Mouse (Mus musculus) midbrain, embryonic 13.5 days (tissue): ENCODE measurements at regions not wholly inside any gene's neighbourhood (a gene's known extent, or its start where the extent isn't known, plus 50 kb on each side); places are given as distances from the start of the nearest gene placed in this dataset.
A peak's percentile ranks its signal among the peaks of the same experiment; 100 is the strongest.

Experiments
- ATAC-seq: fragments of 200-750 bp; cut with Nextera tagmentation; 2 replicates; pipeline ENCODE4 v1.8.0; 2017; ENCODE audit warnings: mild to moderate bottlenecking, moderate TSS enrichment, moderate library complexity
- H3K27ac ChIP-seq: fragments of 300-500 bp; sonication (generic); 2 replicates; pipeline ENCODE4 v1.5.1; 2015; ENCODE audit warnings: inconsistent platforms, mild to moderate bottlenecking, moderate library complexity
- H3K27me3 ChIP-seq: fragments of 300-500 bp; sonication (generic); 2 replicates; pipeline ENCODE4 v1.6.1; 2015; ENCODE audit warnings: mild to moderate bottlenecking, inconsistent platforms
- H3K36me3 ChIP-seq: fragments of 300-500 bp; sonication (generic); 2 replicates; pipeline ENCODE4 v1.6.1; 2015; ENCODE audit warnings: mild to moderate bottlenecking, inconsistent platforms
- H3K4me1 ChIP-seq: fragments of 300-500 bp; sonication (generic); replicated peaks from 2 replicates; pipeline ENCODE4 v1.6.1; 2015; ENCODE audit warnings: inconsistent platforms
- H3K4me2 ChIP-seq: fragments of 300-500 bp; sonication (generic); replicated peaks from 2 replicates; pipeline ENCODE4 v1.6.1; 2015; ENCODE audit warnings: moderate library complexity, mild to moderate bottlenecking, inconsistent platforms
- H3K4me3 ChIP-seq: fragments of 300-500 bp; sonication (generic); replicated peaks from 2 replicates; pipeline ENCODE4 v1.5.1; 2015; ENCODE audit warnings: mild to moderate bottlenecking, inconsistent platforms
- H3K9ac ChIP-seq: fragments of 300-500 bp; sonication (generic); replicated peaks from 2 replicates; pipeline ENCODE4 v1.6.1; 2015; ENCODE audit warnings: mild to moderate bottlenecking, inconsistent platforms
- H3K9me3 ChIP-seq: fragments of 300-500 bp; sonication (generic); 2 replicates; pipeline ENCODE4 v1.6.1; 2016; ENCODE audit warnings: mild to moderate bottlenecking, inconsistent platforms
- WGBS: fragments of 180-500 bp; shearing (Covaris S2); methylation state at CpG from one replicate; pipeline ENCODE4 v1.1.7; 2015; 5-methylcytosine and 5-hydroxymethylcytosine counted together

DNA sequence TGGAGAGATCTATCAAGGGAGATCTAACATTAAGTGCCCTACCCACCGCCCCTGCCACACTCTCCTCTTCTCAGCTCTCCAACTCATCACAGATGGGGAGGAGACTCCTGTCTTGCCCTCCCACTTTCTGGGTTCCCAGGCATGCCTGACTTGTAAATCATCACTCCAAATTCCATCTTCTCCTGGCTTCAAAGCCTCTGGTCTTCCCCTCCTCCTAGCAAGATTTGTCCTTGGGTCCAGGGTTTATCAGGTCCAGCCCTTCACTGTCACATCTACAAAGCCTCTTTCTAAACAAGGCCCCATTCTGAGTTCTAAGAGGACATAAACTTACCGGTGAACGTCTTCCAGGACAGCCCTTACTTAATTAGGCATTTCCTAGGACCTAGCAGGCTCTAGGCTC lies 73.3 kb upstream of the Col5a1 start:
- peaks cover 3% of the 10 kb centered on the region; the same call in 1 of the 2 replicates for H3K9me3 ChIP-seq
- no peaks in the 10 kb centered on the region for H3K27me3 ChIP-seq
- no peak overlapping the region for H3K4me2 ChIP-seq
- H3K27ac ChIP-seq, result no peak overlapping the region
- H3K4me3 ChIP-seq, result no peak overlapping the region
- ATAC-seq, result no peak
- no peak overlapping the region for H3K9ac ChIP-seq
- 82% methylated on average over 3 of the region's 3 CpGs for WGBS
- peaks cover 3% of the 10 kb centered on the region; the same call in 1 of the 2 replicates for H3K4me1 ChIP-seq
- no peaks in the 10 kb centered on the region for H3K36me3 ChIP-seq

DNA sequence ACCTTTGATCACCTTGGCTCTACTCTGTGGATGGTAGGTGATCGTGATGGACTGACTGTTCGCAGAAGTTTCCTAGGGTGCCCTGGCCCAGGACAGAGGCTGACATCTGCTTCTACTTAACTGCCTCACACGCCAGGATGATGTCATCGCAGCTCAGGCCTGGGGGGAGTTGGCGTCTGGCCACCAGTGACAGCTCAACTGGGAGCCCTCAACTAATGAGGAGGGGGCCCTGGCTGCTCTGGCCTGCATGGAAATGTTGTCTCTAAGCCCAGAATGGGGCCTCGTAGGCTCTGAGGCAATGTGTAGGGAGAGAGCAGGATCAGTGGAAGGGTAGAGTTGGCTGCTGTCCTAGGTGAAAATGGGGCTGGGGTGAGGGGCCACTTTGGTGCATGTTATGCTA lies 72.9 kb upstream of the Col5a1 start:
- H3K27ac ChIP-seq, result no peak overlapping the region
- no peaks in the 10 kb centered on the region for H3K27me3 ChIP-seq
- peaks cover 3% of the 10 kb centered on the region; the same call in 1 of the 2 replicates for H3K4me1 ChIP-seq
- WGBS, result 83% methylated on average over 6 of the region's 6 CpGs
- no peak overlapping the region for H3K4me2 ChIP-seq
- no peaks in the 10 kb centered on the region for H3K36me3 ChIP-seq
- no peak overlapping the region for H3K9ac ChIP-seq
- ATAC-seq, result no peak
- H3K4me3 ChIP-seq, result no peak overlapping the region
- no peaks in the 10 kb centered on the region for H3K9me3 ChIP-seq

DNA sequence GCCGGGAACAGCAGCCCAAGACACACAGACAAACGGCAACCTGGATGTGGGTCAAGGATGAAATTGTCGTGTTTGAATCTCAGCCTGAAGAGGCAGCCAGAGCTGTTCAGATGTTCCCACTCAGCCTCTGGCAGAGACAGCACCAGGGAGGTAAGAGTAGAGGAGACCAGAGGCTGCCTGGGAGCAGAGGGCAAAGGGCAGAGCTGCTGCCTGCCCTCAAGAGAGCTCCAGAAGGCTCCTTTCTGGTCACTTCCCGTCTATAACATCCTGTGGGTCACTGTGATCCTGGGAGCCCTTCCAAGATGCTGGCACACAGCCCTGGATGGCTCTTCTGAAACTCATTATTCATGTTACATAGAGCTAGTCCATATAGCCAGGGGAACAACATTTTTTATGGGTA lies 67.6 kb upstream of the Col5a1 start:
- Histone ChIP-seq H3K9ac (no peak overlapping the region), H3K27me3 (no peaks in the 10 kb centered on the region), H3K36me3 (no peaks in the 10 kb centered on the region), H3K9me3 (no peaks in the 10 kb centered on the region; the same call in 1 of the 2 replicates), H3K4me1 (0 out of 2 replicates have a peak, but pooled peaks cover 3% of the 10 kb centered on the region), H3K4me2 (no peak overlapping the region), H3K27ac (no peak overlapping the region), H3K4me3 (no peak overlapping the region)
- WGBS, result 52% methylated on average over 4 of the region's 4 CpGs
- no peak for ATAC-seq

DNA sequence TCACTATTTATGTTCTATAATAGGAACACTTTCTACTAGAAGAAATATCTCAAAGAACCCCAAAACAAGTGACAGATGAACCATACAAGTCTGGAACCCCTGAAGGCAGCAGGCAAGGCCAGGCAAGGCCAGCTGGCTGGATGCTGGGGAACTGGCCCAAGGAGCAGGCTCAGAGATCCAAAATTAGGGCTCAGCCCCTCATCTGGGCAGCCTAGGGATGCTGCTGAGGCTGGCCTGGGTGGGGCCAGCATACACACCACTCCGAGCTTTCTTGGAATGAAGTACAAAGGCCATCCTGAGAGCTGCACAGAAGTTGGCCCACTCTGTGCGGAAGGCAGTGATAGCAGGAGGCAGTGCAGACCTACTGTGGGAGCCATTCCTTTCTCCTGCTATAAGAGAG lies 59.4 kb upstream of the Col5a1 start:
- Histone ChIP-seq H3K36me3 (no peaks in the 10 kb centered on the region), H3K4me1 (no peaks in the 10 kb centered on the region), H3K27me3 (no peaks in the 10 kb centered on the region), H3K9me3 (no peaks in the 10 kb centered on the region; the same call in 1 of the 2 replicates), H3K4me2 (no peak overlapping the region), H3K9ac (no peak overlapping the region), H3K27ac (no peak overlapping the region), H3K4me3 (no peak overlapping the region)
- WGBS, result 87% methylated on average over 2 of the region's 2 CpGs
- no peak for ATAC-seq

DNA sequence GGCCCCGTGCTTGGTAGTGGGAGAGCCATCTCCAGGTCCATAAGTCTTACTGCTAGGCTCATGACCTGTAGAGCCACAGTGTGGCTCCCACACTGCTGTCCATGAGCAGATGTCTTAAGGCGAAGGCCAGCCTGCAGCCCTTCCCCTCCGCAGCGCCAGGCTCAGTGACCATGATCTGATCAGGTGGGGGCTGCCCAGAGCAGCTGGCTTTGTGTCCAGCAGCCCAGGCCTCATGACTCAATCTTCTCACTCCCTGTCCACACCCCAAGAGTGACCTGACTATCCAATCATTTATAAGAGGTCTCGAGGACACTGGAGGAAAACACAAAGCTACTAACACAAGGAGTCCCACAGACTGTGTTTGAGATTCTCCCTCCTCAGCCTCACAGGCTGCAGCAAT lies 58.6 kb upstream of the Col5a1 start:
- no peak overlapping the region for H3K4me2 ChIP-seq
- H3K27ac ChIP-seq, result no peak overlapping the region
- H3K9me3 ChIP-seq, result no peaks in the 10 kb centered on the region
- no peaks in the 10 kb centered on the region for H3K27me3 ChIP-seq
- H3K4me3 ChIP-seq, result no peak overlapping the region
- no peak overlapping the region for H3K9ac ChIP-seq
- 92% methylated on average over 5 of the region's 5 CpGs for WGBS
- H3K4me1 ChIP-seq, result no peaks in the 10 kb centered on the region
- H3K36me3 ChIP-seq, result no peaks in the 10 kb centered on the region
- ATAC-seq, result no peak

DNA sequence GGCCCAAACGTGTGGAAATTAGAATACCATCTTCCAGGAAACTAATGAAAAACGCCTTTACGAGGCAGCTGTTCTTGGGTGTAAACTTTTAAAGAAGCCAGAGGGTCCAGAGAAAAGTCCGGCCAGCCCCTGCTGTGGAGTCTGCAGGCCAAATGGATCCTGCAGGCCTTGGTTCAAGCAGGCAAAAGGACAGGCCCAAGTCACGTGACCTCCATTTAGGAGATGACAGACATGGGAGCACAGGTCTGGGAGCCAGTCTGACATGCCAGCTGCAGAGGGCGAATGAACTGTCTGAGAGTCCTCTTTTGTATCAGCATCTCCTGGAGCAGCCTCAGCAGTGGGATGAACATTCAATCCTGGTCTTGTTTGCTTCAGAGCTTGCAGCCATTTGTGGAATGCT lies 58.0 kb upstream of the Col5a1 start:
- 80% methylated on average over 6 of the region's 6 CpGs for WGBS

DNA sequence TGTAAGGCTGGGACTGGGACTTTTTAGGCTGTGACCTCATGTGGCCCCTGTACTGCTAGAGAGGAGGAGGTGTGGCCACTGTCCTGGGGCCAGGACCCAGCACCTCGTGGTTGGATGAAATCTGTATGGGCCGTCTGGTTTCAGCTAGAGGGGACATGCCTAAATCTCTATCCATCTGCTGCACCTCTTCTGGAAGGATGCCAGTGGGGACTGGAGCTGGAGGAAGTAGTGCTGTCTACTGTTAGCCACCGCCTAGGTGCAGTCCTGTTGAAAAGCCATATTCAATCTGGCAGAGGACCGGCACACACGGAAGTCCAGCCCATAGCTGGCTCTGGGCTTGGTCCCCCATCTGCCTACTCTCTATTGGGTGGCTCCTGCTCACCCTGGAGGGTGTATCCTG lies 56.7 kb upstream of the Col5a1 start:
- Histone ChIP-seq H3K36me3 (no peaks in the 10 kb centered on the region), H3K27ac (no peak overlapping the region), H3K9ac (no peak overlapping the region), H3K4me2 (no peak overlapping the region), H3K27me3 (no peaks in the 10 kb centered on the region), H3K4me3 (no peak overlapping the region), H3K9me3 (no peaks in the 10 kb centered on the region), H3K4me1 (no peaks in the 10 kb centered on the region)
- 82% methylated on average over 5 of the region's 5 CpGs for WGBS
- ATAC-seq, result no peak

More for the DNA sequence above, 58.0 kb upstream of the Col5a1 start:
- no peak for ATAC-seq
- Histone ChIP-seq H3K36me3 (no peaks in the 10 kb centered on the region), H3K27me3 (no peaks in the 10 kb centered on the region), H3K4me2 (no peak overlapping the region), H3K4me3 (no peak overlapping the region), H3K9me3 (no peaks in the 10 kb centered on the region), H3K4me1 (no peaks in the 10 kb centered on the region), H3K9ac (no peak overlapping the region), H3K27ac (no peak overlapping the region)

DNA sequence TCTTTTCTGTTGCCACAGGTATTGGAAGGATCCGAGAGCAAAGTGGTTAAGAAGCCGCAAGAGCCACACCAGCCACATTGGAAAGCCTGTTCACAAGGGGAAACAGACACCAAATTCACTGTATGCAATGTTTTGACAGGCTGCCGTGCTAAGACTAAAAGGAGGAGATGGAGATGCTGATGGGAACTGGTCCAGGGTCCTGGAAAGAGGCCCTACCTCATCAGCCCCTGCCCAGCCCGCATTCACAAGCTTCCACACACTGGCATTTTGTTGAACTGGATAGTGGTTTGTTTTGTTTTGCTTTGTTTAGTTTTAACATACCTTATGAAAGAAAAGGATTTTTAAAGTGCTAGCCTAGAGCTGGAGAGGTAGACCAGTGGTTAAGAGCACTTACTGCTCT lies 51.3 kb upstream of the Col5a1 start:
- Histone ChIP-seq H3K4me1 (peaks cover 21% of the 10 kb centered on the region), H3K27me3 (no peaks in the 10 kb centered on the region), H3K9me3 (no peaks in the 10 kb centered on the region), H3K4me3 (no peak overlapping the region), H3K4me2 (no peak overlapping the region), H3K9ac (no peak overlapping the region), H3K36me3 (no peaks in the 10 kb centered on the region), H3K27ac (no peak overlapping the region; the same call in 1 of the 2 replicates)
- ATAC-seq, result no peak
- WGBS, result 91% methylated on average over 4 of the region's 4 CpGs

DNA sequence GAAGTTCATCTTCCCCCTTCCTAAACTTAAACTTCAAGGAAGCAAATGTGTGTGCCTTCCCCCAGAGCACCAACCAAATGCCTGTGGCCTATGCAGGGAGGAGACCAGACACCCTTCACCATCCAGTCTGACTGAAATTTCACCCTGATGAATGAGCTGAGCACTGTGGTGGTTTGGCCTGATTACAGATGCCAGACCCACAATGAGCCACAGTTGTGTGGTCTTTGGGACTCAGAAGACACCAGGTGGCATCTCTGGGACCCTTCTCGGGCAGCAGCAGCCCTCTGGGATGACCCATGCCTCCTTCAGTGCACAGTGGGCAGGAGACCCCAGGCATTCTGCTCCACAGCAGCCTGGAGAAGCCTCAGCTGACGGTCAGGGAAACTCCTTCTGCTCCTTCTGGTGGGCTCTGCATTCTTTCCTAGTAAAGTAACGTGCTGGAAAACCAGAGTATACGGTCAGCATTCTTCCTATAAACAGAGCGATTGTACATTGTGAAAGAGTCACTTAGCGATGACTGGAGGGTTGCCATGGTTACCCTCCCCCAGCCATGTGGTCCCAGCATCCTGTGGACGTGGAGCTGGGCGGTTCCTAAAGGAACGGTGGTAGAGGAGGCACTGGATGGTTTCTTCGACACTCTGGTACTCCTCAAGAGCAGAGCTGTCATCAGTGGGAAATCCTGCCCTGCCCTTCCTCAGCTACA lies 50.3 kb upstream of the Col5a1 start:
- ATAC-seq, result peak; percentile 76
- Histone ChIP-seq H3K27me3 (no peaks in the 10 kb centered on the region), H3K36me3 (no peaks in the 10 kb centered on the region), H3K9ac (no peak overlapping the region), H3K4me2 (peak overlapping the region; percentile 17), H3K9me3 (no peaks in the 10 kb centered on the region), H3K4me1 (peaks cover 21% of the 10 kb centered on the region), H3K27ac (peak overlapping the region; percentile 45), H3K4me3 (no peak overlapping the region)
- 15% methylated on average over 10 of the region's 10 CpGs for whole genome bisulfite sequencing
